Mouse (Mus musculus) adrenal gland, postnatal 25 days (tissue): Measurements from ENCODE around the gene Npff. TPM values are rescaled to one million over a fixed set of nuclear protein-coding genes. Genes with fewer than 3 reads are reported as not detected.

Experiments used
- DNase-seq: peaks from one replicate; pipeline ENCODE4 v3.0.0; 2021; ENCODE audit warnings: mixed read lengths
- long read RNA-seq: library from polyadenylated mRNA; stranded (forward); transcript quantifications from one replicate; pipeline ENCODE4 v2.0.0, GENCODE M21; 2021
- total RNA-seq: library from RNA; stranded (reverse); gene quantifications from 2 replicates; pipeline ENCODE4 v1.2.3, GENCODE M21; 2021

Gene Npff
- 3.4 and 6.6 TPM in 2 replicates for total RNA-seq
- long read RNA-seq, partial matches to known transcripts = 1 of 1 reads
- long read RNA-seq, other reads (novel, unspliced or antisense) = 0 of 1 reads

DNA sequence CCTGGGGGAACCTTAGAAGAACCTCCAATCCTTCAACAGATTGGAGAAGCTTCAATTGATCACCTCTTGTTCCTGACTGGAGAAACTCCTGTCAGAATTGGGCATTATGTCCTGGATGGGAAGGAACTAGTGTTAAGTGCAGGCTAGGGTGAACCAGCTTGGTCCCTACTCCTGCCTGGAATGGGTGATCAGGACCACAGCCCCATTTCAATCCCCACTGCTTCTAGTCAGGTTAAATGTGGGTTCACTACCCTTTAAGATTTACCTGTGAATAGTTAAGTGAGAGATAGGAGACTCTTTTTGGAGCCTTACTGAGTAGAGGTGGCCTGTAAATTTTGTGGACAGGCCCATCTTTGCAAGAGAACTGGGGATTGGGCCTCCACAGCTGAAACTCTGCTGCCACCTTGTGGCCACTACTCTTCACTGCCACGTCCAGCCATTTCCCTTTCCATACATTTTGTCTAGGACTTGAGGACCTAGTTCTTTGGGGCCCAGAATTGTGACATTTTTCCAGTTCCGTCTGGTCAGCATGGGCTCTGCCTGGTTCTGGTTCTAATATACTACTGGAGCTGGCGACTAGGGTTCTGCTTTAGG, at the start of gene Npff:
Gene Npff (minus strand): TSS at position 51 of the 594 bp plus-strand sequence.
- DNase-seq = peak; percentile 71

DNA sequence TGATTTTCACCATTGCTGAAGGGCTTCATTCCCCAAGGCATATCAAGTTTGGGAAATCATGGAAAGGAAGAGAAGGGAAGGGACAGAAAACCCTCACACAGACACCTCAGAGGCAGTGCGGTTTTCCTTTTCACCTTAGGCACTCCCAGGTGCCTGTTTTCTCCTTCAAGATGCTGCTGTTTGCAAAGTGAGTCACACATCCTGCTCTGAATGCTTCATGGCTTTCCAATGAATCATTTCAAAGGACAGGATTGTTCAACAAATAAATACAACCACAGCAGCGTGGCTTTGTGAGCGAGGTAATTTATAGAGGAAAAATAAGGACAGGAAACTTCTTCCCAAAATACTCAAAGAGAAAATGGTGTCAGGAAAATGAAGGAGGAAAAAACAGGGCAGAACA, 47.3 kb upstream of the Npff start:
- no peak for DNase-seq

GRCm38 (mm10) chr15:102567849-102568248, 43.1 kb upstream of the Npff start:
- DNase-seq = no peak

DNA sequence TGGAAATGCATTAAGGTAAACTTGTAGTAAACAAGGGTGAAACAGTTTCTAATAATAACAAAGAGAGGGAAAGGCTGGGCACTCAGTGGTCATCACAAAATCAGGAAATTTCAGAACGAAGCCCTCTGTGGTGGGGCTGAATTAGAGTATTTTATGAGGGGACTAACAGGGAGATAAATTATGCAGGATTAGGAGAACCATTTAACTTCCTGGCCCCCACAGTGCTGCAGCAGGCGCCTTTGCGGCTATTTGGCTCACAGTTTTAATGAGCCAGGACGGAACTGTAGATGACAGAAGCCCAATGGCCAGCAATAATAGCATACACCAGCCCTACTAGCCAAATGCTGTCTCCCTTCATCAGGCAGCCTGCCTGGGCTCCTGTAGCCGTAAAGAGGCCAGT, 38.9 kb upstream of the Npff start:
- DNase-seq = no peak

DNA sequence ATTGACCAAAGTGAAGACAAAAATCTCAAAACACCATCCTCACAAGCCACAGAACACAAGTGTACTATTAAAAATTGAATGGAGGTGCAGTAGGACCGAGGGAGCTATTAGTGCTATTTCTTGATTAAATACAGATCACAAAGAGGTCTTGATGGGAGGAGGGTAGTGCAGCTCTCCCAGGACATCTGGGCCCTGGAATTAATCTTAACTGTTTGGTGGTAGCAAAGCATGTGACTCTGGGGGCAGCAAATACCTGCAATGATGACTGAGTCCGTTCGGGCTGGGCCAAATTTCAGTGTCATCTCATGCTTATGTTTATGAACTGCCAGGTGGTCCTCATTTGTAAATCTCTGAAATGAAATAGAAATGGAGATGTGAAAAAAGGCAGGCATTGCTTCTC, 38.3 kb upstream of the Npff start:
- no peak for DNase-seq

- DNase-seq = no peak
Measured at GRCm38 (mm10) chr15:102562491-102562890, 37.7 kb upstream of the Npff start.

GRCm38 (mm10) chr15:102557580-102557979, 32.8 kb upstream of the Npff start:
- DNase-seq = no peak

GRCm38 (mm10) chr15:102555581-102555980, 30.8 kb upstream of the Npff start:
- no peak for DNase-seq

GRCm38 (mm10) chr15:102552599-102552998, 27.9 kb upstream of the Npff start:
- DNase-seq = no peak

GRCm38 (mm10) chr15:102547478-102547877, 22.7 kb upstream of the Npff start:
- no peak for DNase-seq

DNA sequence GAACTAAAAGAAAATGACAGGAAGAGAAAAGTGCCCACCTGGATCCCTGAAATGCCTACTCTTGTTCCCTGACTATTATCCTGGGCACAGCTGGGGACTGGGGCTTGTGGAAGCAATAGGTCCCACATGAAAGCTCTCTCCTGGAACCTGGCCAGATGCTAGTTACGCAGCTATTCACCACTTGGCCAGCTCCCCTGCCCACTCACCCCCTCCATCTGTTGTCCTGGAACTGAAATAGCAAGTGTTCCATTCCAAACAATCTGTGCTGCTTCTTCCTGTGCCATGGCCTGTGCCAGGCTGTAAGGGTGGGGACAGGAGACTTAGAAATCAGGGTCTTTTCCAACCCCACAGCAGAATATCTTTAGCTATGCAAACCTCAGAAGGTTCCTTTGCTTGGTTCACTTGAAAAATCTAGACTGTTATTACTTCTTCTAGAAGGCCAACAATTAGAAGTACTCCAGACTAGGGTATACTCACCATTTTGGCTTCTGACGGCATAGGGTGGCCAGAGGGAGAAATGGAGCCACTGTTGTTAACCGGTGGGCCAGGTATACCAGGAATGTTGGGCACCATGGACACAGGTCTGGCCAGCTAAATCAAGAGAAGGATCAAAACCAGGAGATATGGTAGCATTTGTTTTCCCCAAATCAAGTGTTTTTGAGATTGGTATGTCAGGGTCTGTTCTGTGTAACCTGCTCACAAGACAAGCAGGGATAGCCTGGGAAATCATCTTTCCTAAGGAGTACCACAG, 22.1 kb upstream of the Npff start:
- peak; percentile 54 for DNase-seq

DNA sequence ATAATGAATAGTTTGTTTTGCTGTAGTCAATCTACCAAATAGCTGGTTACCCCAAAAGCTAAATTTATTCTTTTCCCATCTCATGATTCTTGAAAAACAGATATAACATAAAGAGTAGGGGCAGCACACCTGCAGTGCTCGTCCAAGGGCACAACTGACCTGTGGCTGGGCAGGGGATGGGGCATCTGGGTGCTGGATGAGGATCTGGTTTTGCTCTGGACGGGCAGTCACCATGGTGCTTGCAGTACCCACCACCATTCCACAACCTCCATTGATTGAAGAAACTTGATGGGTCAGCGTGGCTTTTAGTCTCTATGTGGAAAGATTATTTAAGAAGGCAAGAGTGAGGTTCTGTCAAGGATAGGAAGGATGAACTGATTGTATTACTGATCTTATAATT, 21.5 kb upstream of the Npff start:
- no peak for DNase-seq

DNA sequence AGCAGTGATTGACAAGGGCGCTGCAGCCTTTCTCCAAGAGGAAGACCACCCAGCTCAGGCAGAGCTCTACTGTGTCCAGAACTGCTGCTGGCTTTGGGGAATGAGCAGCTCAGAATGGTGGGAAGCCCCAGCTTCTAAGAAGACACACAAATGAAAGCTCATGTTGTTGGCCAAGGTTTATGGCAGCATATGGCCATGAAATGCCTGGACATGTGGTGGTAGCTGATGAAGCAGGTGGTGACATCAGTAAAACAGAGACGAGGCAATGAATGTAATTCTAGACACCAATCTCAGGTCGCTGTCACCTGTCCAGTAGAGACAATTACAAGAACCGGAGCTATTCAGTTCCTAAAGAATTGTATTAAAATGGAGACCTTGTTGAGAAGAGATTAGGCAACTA, 20.1 kb upstream of the Npff start:
- DNase-seq = no peak

GRCm38 (mm10) chr15:102533926-102534325, 9.2 kb upstream of the Npff start:
- no peak for DNase-seq

DNA sequence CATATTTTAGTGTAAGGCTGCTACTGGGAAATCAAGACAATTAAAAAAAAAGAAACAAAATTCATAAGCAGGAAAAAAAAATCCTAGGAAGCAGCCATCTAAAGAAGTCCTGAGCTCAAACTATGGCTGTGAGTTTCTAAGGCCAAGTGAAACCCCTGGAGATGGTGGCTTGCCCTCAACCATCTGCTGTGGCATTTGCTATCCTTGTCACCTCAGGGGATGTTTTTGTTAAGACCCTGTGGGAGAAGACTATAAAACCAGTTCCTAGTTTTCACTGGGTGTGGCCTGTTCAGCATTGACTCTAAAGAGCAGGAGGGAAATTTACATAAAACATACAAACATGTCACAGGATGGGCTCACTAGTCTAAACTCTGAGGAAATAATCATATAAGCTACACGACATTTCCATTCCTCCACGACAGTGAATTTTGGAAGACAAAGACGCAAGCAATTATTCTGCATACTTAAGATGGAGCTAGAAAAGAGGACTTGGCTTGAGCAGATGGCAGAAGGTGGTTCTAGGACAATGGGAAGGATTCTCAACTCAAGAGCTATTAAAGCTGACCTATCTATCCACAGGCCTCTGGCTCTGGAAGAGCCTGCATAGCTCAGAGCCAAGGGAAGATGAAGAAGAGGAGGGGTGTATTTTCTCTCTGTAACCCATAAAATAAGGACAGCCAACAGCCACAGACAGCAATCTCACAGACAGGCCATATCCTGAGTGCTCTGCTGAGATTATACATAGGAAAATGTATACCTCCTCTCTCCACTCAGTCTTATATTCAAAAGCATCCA, 7.6 kb upstream of the Npff start:
- DNase-seq = no peak

DNA sequence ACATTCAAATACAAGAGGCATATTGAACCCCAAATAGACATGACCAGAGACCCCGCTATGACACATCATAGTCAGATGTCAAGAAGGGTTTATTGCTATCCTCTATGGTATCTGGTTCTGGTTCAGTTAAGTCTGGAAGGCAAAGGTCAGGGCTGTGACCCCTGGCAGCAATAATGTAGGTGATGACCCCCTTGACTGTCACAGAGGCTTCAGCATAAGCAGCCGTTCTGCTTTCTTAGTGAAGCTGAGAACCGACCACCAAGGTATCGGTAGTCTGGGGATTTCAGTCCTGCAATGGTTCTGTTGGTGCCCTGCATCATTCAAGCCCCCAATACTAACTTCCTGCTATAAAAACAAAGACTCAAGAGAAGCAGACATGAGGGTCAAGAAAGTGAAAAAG, 6.8 kb upstream of the Npff start:
- DNase-seq = no peak

- no peak for DNase-seq
Measured at GRCm38 (mm10) chr15:102530566-102530965, 5.8 kb upstream of the Npff start.

GRCm38 (mm10) chr15:102528396-102528795, 3.7 kb upstream of the Npff start:
- DNase-seq = no peak

DNA sequence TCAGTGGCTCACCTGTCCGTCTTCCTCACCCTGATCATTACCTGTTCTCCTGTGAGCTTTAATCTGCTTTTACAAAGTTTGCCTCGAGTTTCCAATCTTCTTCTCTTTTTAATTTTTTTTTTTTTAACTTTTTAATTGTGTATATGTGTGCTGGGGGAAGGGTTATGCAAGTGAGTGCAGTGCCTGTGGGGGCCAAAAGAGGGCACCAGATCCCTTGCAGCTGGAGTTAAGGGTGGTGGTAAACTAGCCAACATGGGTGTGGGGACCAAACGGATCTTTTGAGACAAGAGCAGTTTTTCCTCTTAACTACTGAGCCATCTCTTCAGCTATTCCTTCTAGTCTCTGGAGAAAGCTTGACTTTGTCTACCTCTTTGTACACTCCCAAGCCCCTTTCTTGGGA, 3.2 kb upstream of the Npff start:
- no peak for DNase-seq

- no peak for DNase-seq
Measured at GRCm38 (mm10) chr15:102526111-102527002, 1.6 kb upstream of the Npff start.

GRCm38 (mm10) chr15:102521480-102521879, 3.3 kb downstream of the Npff start:
- no peak for DNase-seq

- DNase-seq = no peak
Measured at GRCm38 (mm10) chr15:102520416-102520815, 4.3 kb downstream of the Npff start.
